In the genomic region with DNA sequence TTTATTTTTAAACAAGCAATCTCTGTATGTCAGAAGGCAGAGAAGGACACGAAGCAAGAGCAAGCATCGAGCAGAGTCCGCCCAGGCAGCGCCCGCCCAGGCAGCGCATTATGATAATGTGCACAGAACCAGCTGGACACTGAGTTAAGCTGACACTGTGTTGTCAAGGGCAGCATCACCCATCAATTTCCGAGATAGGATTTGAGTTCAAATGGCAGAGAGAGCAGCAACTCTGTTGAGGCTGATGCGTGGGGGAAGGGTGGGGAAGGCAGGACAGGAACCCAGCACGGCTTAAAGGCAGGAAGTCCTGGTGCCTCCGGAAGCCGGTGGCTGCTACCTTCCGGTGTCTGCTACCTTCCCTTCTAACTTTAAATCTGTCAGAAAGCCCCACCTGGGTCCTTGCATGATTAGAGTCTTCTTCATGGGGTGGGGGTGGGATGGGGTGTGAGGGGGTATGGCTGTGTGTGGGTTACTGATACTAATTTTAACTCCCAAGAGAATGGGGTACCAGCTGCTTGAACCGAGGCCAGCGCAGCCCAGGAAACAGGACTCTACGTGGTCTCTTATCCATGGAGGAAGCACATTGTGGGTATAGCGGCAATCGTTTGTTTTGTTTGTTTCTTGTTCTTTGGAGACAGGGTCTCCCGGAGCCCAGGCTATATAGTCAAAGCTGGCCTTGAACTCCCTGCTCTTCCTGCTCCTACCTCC, we compare ENCODE assay signal across 8 mouse cellular contexts.
A peak's percentile ranks its signal among the peaks of the same experiment; 100 is the strongest.
DNase-seq lines count a peak whose midpoint lies in the region; ATAC-seq lines count a peak whose summit lies in the region.

No protein-coding gene starts in this region.

- H3K4me1 ChIP-seq in forebrain, embryonic 14.5 days (ENCODE audit: control insufficient read depth, insufficient read depth, low read length), result no peaks in the 10 kb centered on the region; the same call in 1 of the 2 replicates
- H3K4me1 ChIP-seq in forebrain, embryonic 10.5 days, result peaks cover 23% of the 10 kb centered on the region
- H3K4me1 ChIP-seq in heart, embryonic 12.5 days (replicated peaks), result peaks cover 8% of the 10 kb centered on the region; the same call in 1 of the 2 replicates
- H3K4me1 ChIP-seq in midbrain, embryonic 12.5 days, result peaks cover 17% of the 10 kb centered on the region; the same call in 1 of the 2 replicates

- no peak overlapping the region for H3K9ac ChIP-seq in forebrain, embryonic 14.5 days (ENCODE audit: low read length)
- no peak overlapping the region for H3K9ac ChIP-seq in heart, embryonic 12.5 days
- no peak overlapping the region for H3K9ac ChIP-seq in midbrain, embryonic 12.5 days (replicated peaks)

- 78% methylated on average over 18 of the region's 18 CpGs for WGBS in forebrain, embryonic 14.5 days
- 82% methylated on average over 18 of the region's 18 CpGs for WGBS in forebrain, embryonic 10.5 days
- 51% methylated on average over 18 of the region's 18 CpGs for whole genome bisulfite sequencing in heart, embryonic 12.5 days
- 53% methylated on average over 18 of the region's 18 CpGs for WGBS in midbrain, embryonic 12.5 days

- no peaks in the 10 kb centered on the region for H3K9me3 ChIP-seq in forebrain, embryonic 14.5 days (replicated peaks; ENCODE audit: control insufficient read depth, low read length)
- no peaks in the 10 kb centered on the region for H3K9me3 ChIP-seq in forebrain, embryonic 10.5 days
- H3K9me3 ChIP-seq in heart, embryonic 12.5 days (replicated peaks), result no peaks in the 10 kb centered on the region
- H3K9me3 ChIP-seq in midbrain, embryonic 12.5 days, result no peaks in the 10 kb centered on the region

- 0 out of 2 replicates have a peak overlapping the region, but pooled peaks have one; percentile 12 for H3K4me2 ChIP-seq in forebrain, embryonic 14.5 days (ENCODE audit: low read length)
- no peak overlapping the region; the same call in 1 of the 2 replicates for H3K4me2 ChIP-seq in heart, embryonic 12.5 days
- H3K4me2 ChIP-seq in midbrain, embryonic 12.5 days (replicated peaks), result peak overlapping the region; percentile 17; the same call in 1 of the 2 replicates

- H3K4me3 ChIP-seq in forebrain, embryonic 14.5 days (ENCODE audit: low read depth, low read length), result no peak overlapping the region
- no peak overlapping the region for H3K4me3 ChIP-seq in forebrain, embryonic 10.5 days
- no peak overlapping the region for H3K4me3 ChIP-seq in heart, embryonic 12.5 days
- H3K4me3 ChIP-seq in midbrain, embryonic 12.5 days, result no peak overlapping the region

- H3K27me3 ChIP-seq in forebrain, embryonic 14.5 days (replicated peaks; ENCODE audit: control insufficient read depth, insufficient read depth, low read length), result no peaks in the 10 kb centered on the region
- H3K27me3 ChIP-seq in forebrain, embryonic 10.5 days (ENCODE audit: poor library complexity, severe bottlenecking), result no peaks in the 10 kb centered on the region
- H3K27me3 ChIP-seq in heart, embryonic 12.5 days (replicated peaks), result no peaks in the 10 kb centered on the region
- no peaks in the 10 kb centered on the region for H3K27me3 ChIP-seq in midbrain, embryonic 12.5 days
- H3K27me3 ChIP-seq in splenic B cell, adult 2 months (ENCODE audit: control insufficient read depth, insufficient read depth, low read length, poor library complexity, severe bottlenecking), result no peaks in the 10 kb centered on the region

- H3K36me3 ChIP-seq in forebrain, embryonic 14.5 days (ENCODE audit: control insufficient read depth, insufficient read depth, low read length), result no peaks in the 10 kb centered on the region
- no peaks in the 10 kb centered on the region for H3K36me3 ChIP-seq in forebrain, embryonic 10.5 days (replicated peaks)
- no peaks in the 10 kb centered on the region for H3K36me3 ChIP-seq in heart, embryonic 12.5 days
- H3K36me3 ChIP-seq in midbrain, embryonic 12.5 days, result no peaks in the 10 kb centered on the region
- H3K36me3 ChIP-seq in splenic B cell, adult 2 months (ENCODE audit: control insufficient read depth, insufficient read depth, low read length, poor library complexity, severe bottlenecking), result peaks cover 4% of the 10 kb centered on the region; the same call in 1 of the 2 replicates

- no peak overlapping the region for H3K27ac ChIP-seq in forebrain, embryonic 14.5 days (ENCODE audit: low read depth, low read length)
- H3K27ac ChIP-seq in forebrain, embryonic 10.5 days, result no peak overlapping the region
- 0 out of 2 replicates have a peak overlapping the region, but pooled peaks have one; percentile 15 for H3K27ac ChIP-seq in heart, embryonic 12.5 days (ENCODE audit: poor library complexity, severe bottlenecking)
- peak overlapping the region; percentile 43 for H3K27ac ChIP-seq in midbrain, embryonic 12.5 days (replicated peaks)

- DNase-seq in forebrain, embryonic 14.5 days (ENCODE audit: low spot score), result no peak
- DNase-seq in forebrain, embryonic 10.5 days (ENCODE audit: extremely low spot score, low spot score), result no peak
- DNase-seq in kidney, postnatal 14 days, result peak; percentile 55
- peak; percentile 80 for DNase-seq in splenic B cell, adult 2 months (ENCODE audit: low read depth, low spot score)
- DNase-seq in left cerebral cortex, adult 9 months (ENCODE audit: low spot score in 2 of 2), result no peak
- DNase-seq in frontal cortex, postnatal 14 days (ENCODE audit: low spot score in 2 of 2), result no peak

- ATAC-seq in forebrain, embryonic 14.5 days, result no peak
- ATAC-seq in heart, embryonic 12.5 days (ENCODE audit: insufficient number of reproducible peaks, low FRiP score), result no peak
- ATAC-seq in midbrain, embryonic 12.5 days (ENCODE audit: low FRiP score, low read depth), result peak; percentile 83

Comparison
In these comparisons a context has a peak if more than half of its experiments do, and no peak if none do; other contexts are left out.
1. DNase-seq: peak in kidney, postnatal 14 days (single experiment) and splenic B cell, adult 2 months (single experiment); none in forebrain, embryonic 14.5 days (single experiment), forebrain, embryonic 10.5 days (single experiment), left cerebral cortex, adult 9 months (0 of 2) and frontal cortex, postnatal 14 days (0 of 2).
2. H3K27ac ChIP-seq: peak in heart, embryonic 12.5 days (single experiment) and midbrain, embryonic 12.5 days (single experiment); none in forebrain, embryonic 14.5 days (single experiment) and forebrain, embryonic 10.5 days (single experiment).